Mouse (Mus musculus): ENCODE results near the gene 4930555G01Rik. TPM values are rescaled to one million over a fixed set of nuclear protein-coding genes. Genes with fewer than 3 reads are reported as not detected.
"Not testable (repeated sequence)": the region's sequence is repeated elsewhere in the genome, so short reads cannot be mapped to it uniquely, and the experiment has no call there.

The 4930555G01Rik gene
- polyA plus RNA-seq (2015; fragmentation: Nextera tagmentation; extraction: Ambion mirVana): 0.08 TPM in 1 of 2 replicates, not detected in the other

DNA sequence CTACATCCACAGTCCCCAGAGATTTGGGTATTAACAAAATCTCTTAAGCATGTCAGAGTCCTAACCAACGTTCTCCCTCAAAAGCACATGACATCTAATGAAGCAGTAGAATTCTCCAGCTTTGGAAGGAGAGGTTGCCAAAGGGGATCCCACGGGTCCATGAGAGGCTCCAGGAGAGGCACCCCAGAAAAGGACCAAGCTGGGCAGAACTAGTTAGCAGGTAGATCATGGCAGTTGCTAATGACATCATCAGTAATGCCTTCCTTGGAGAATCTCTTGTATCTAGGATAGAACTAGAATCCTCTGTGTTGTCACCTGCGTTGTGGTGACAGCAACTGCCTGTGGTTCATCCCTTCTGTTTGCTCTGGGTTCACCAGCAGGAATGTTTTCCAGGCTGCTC, at the start of gene 4930555G01Rik:
4930555G01Rik (plus strand) TSS at position 301 of the 400 bp plus-strand sequence.
- no CpG with 5 or more reads among the region's 3 CpGs for WGBS

DNA sequence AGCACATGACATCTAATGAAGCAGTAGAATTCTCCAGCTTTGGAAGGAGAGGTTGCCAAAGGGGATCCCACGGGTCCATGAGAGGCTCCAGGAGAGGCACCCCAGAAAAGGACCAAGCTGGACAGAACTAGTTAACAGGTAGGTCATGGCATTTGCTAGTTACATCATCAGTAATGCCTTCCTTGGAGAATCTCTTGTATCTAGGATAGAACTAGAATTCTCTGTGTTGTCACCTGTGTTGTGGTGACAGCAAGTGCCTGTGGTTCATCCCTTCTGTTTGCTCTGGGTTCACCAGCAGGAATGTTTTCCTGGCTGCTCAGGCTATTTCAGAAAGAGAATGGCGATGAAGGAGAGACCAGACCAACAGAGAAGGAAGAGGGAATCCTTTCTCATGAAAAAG, 34.8 kb upstream of the 4930555G01Rik start, which contains the start of gene Gm3298:
Gm3298 (plus strand) TSS at position 301 of the 400 bp plus-strand sequence.
- H3K4me3 ChIP-seq (ENCODE audit: low read length); H3K4me1 ChIP-seq (ENCODE audit: control insufficient read depth, insufficient read depth, low read length); ATAC-seq (replicated peaks; ENCODE audit: extremely low read depth, insufficient read depth, low FRiP score); H3K36me3 ChIP-seq (ENCODE audit: control insufficient read depth, insufficient read depth); H3K4me2 ChIP-seq (ENCODE audit: low read depth, low read length); H3K27ac ChIP-seq (ENCODE audit: low read length); H3K9ac ChIP-seq (ENCODE audit: low read length); H3K9me3 ChIP-seq (replicated peaks; ENCODE audit: control insufficient read depth, low read length); H3K27me3 ChIP-seq (ENCODE audit: control insufficient read depth, insufficient read depth, low read length): not testable (repeated sequence)
- no CpG with 5 or more reads among the region's 2 CpGs for WGBS

More for the DNA sequence above, at the start of gene 4930555G01Rik:
- not testable (repeated sequence) for H3K27me3 ChIP-seq (ENCODE audit: control insufficient read depth, insufficient read depth, low read length); H3K4me3 ChIP-seq (ENCODE audit: low read length); H3K9ac ChIP-seq (ENCODE audit: low read length); H3K9me3 ChIP-seq (replicated peaks; ENCODE audit: control insufficient read depth, low read length); H3K36me3 ChIP-seq (ENCODE audit: control insufficient read depth, insufficient read depth); H3K4me2 ChIP-seq (ENCODE audit: low read depth, low read length); H3K4me1 ChIP-seq (ENCODE audit: control insufficient read depth, insufficient read depth, low read length); ATAC-seq (replicated peaks; ENCODE audit: extremely low read depth, insufficient read depth, low FRiP score); H3K27ac ChIP-seq (ENCODE audit: low read length)

DNA sequence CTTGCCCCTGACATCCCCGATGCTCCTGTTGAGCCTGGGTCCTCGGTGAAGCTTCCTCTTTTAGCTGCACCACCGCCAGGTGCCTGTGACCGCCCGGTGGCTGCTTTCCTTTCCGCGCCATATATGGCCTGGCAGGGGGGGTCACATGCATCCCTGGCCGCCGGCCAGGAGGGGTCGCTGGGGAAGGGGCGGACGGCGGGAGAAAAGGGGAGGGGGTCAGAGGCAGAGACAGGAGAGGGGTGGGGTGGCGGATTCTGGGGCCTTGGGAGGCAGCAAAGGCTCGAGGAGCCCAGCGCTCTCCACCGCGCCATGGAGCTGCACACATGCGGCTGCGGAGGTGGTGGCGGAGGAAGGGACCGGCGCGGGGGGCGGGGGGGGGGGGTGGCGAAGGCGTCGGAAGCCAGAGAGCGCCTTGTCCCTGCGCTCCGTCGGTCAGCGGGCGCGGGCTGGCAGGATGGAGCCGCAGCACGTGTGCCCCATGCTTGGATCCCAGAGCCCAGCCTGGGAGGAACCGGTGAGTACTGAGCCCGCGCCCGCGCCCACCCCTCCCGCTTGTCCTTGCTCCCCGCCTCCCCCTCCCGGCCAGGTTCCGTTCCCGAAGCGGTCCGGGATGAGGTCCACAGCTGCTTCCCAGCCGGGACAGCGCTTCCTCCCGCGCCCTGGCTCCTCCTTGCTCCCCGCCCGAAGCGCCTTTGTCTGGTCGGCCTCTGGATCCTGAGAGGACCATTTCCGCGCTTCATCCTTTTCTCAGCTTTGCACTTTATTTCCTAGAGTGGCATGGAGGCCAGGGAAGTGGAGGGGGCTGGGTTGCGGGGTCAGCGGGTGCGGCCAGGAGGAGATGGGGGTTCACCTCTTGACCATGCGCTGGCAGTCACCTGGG, 20.4 kb downstream of the 4930555G01Rik start, which contains the start of gene Gm8281:
Gm8281 (plus strand) TSS at position 430 of the 880 bp plus-strand sequence.
- not testable (repeated sequence) for H3K9me3 ChIP-seq (replicated peaks; ENCODE audit: control insufficient read depth, low read length); H3K9ac ChIP-seq (ENCODE audit: low read length); H3K4me1 ChIP-seq (ENCODE audit: control insufficient read depth, insufficient read depth, low read length); H3K36me3 ChIP-seq (ENCODE audit: control insufficient read depth, insufficient read depth); H3K27me3 ChIP-seq (ENCODE audit: control insufficient read depth, insufficient read depth, low read length); ATAC-seq (replicated peaks; ENCODE audit: extremely low read depth, insufficient read depth, low FRiP score); H3K27ac ChIP-seq (ENCODE audit: low read length)
- 4% methylated on average over 32 of the region's 63 CpGs for WGBS
- Histone ChIP-seq H3K4me2 (ENCODE audit: low read depth, low read length) (peak within 1 kb of the TSS; percentile 63), H3K4me3 (ENCODE audit: low read length) (peak within 1 kb of the TSS; percentile 45)

Other genes with a start within 250 kb of the 4930555G01Rik start
- gene Gm3269, start 212.5 kb upstream of the 4930555G01Rik start, polyA plus RNA-seq (2015; fragmentation: Nextera tagmentation; extraction: Ambion mirVana): not detected in 2 replicates
- gene Gm3264, start 195.1 kb upstream of the 4930555G01Rik start, polyA plus RNA-seq (2015; fragmentation: Nextera tagmentation; extraction: Ambion mirVana): 0.97 and 2.6 TPM in 2 replicates
- 0.14 TPM in 1 of 2 replicates, not detected in the other for gene Gm3278, start 158.2 kb upstream of the 4930555G01Rik start, polyA plus RNA-seq (2015; fragmentation: Nextera tagmentation; extraction: Ambion mirVana)
- gene Gm8297, start 66.7 kb upstream of the 4930555G01Rik start, polyA plus RNA-seq (2015; fragmentation: Nextera tagmentation; extraction: Ambion mirVana): not detected in 2 replicates
- gene Gm3298, start 34.7 kb upstream of the 4930555G01Rik start, polyA plus RNA-seq (2015; fragmentation: Nextera tagmentation; extraction: Ambion mirVana): not detected in 2 replicates
- 1.0 and 1.6 TPM in 2 replicates for gene Gm8281, start 20.4 kb downstream of the 4930555G01Rik start, polyA plus RNA-seq (2015; fragmentation: Nextera tagmentation; extraction: Ambion mirVana)
- not detected in 2 replicates for gene Gm8279, start 80.9 kb downstream of the 4930555G01Rik start, polyA plus RNA-seq (2015; fragmentation: Nextera tagmentation; extraction: Ambion mirVana)
- not detected in 2 replicates for gene Gm3317, start 113.9 kb downstream of the 4930555G01Rik start, polyA plus RNA-seq (2015; fragmentation: Nextera tagmentation; extraction: Ambion mirVana)
- not detected in 2 replicates for gene Gm8271, start 135.2 kb downstream of the 4930555G01Rik start, polyA plus RNA-seq (2015; fragmentation: Nextera tagmentation; extraction: Ambion mirVana)
- gene Gm3526, start 210.0 kb downstream of the 4930555G01Rik start, polyA plus RNA-seq (2015; fragmentation: Nextera tagmentation; extraction: Ambion mirVana): 0.12 TPM in 1 of 2 replicates, not detected in the other

Data from heart, embryonic 16.5 days (tissue).